Mouse (Mus musculus): ENCODE data around the gene Klhdc8a.

GRCm38 (mm10) chr1:132356841-132357240, 58.4 kb downstream of the Klhdc8a start:
- TF ChIP-seq CTCF (conservative IDR thresholded peaks at IDR 0.05; ENCODE audit: low read length): no peak
- TF ChIP-seq POU5F1 (IDR thresholded peaks at IDR 0.05; ENCODE audit: borderline replicate concordance, low read length): no peak
